Mouse (Mus musculus) liver, adult 2 months (tissue): ENCODE results near the gene Sirpa. TPM values are rescaled to one million over a fixed set of nuclear protein-coding genes. Genes with fewer than 3 reads are reported as not detected.

Experiments
- DNase-seq: peaks from one replicate; pipeline ENCODE4 v3.0.0-alpha.2; 2011; ENCODE audit warnings: low read depth, low spot score; ENCODE audit errors: extremely low read depth
- H3K27ac ChIP-seq: fragments of 200-500 bp; replicated peaks from 2 replicates; pipeline ENCODE4 v1.5.1; 2012; ENCODE audit warnings: low read depth, mild to moderate bottlenecking, control low read depth, inconsistent platforms, low read length; ENCODE audit not compliant: insufficient read depth
- H3K27me3 ChIP-seq: fragments of 200-500 bp; 2 replicates; pipeline ENCODE4 v1.6.1; 2012; ENCODE audit warnings: mild to moderate bottlenecking, moderate library complexity, low read length, inconsistent platforms; ENCODE audit not compliant: control insufficient read depth, insufficient read depth
- H3K36me3 ChIP-seq: fragments of 200-500 bp; 2 replicates; pipeline ENCODE4 v1.6.1; 2012; ENCODE audit warnings: low read length, inconsistent platforms; ENCODE audit not compliant: control insufficient read depth, insufficient read depth
- H3K4me1 ChIP-seq: fragments of 200-500 bp; 2 replicates; pipeline ENCODE4 v1.6.1; 2011; ENCODE audit warnings: low read length; ENCODE audit not compliant: control insufficient read depth, insufficient read depth
- H3K4me3 ChIP-seq: fragments of 200-500 bp; 2 replicates; pipeline ENCODE4 v1.5.1; 2011; ENCODE audit warnings: low read depth, mild to moderate bottlenecking, control low read depth, low read length, moderate library complexity; ENCODE audit not compliant: insufficient read depth
- H3K79me2 ChIP-seq: fragments of 200-500 bp; 2 replicates; pipeline ENCODE4 v1.6.1; 2012; ENCODE audit warnings: inconsistent platforms, mild to moderate bottlenecking, low read length, moderate library complexity; ENCODE audit not compliant: control insufficient read depth, insufficient read depth
- H3K9ac ChIP-seq: fragments of 200-500 bp; 2 replicates; pipeline ENCODE4 v1.6.1; 2012; ENCODE audit warnings: low read depth, mild to moderate bottlenecking, control low read depth, inconsistent platforms, low read length
- CTCF ChIP-seq: fragments of 200-500 bp; IDR thresholded peaks from 2 replicates; pipeline ENCODE4 v1.5.1; 2011; ENCODE audit warnings: low read depth, low read length, control low read depth
- POLR2A ChIP-seq: fragments of 200-500 bp; IDR thresholded peaks from 2 replicates; pipeline ENCODE4 v1.6.1; 2011; ENCODE audit warnings: low read length, control low read depth; ENCODE audit not compliant: insufficient read depth; ENCODE audit errors: extremely low read depth
- WGBS: fragments of 180-500 bp; shearing (Covaris S2); methylation state at CpG from one replicate; pipeline ENCODE4 v1.1.7; 2018; 5-methylcytosine and 5-hydroxymethylcytosine counted together
- polyA plus RNA-seq: library from polyadenylated mRNA; depleted of rRNA; stranded (reverse); fragments of >200 nt; gene quantifications from 2 replicates; pipeline ENCODE4 v1.2.3, GENCODE M21; 2012
- total RNA-seq: library from RNA; depleted of rRNA; stranded (reverse); fragments of >200 nt; gene quantifications from 2 replicates; pipeline ENCODE4 v1.2.3, GENCODE M21; 2014

Sirpa gene
- total and polyA plus RNA-seq, 2 experiments: 12.4 to 13.1 TPM

GRCm38 (mm10) chr2:129660020-129660419 is 67.4 kb downstream of the Sirpa start:
- WGBS: 48% methylated on average over 6 of the region's 6 CpGs
- TF ChIP-seq POLR2A (no peak), CTCF (no peak)
- Histone ChIP-seq H3K9ac (no peak overlapping the region), H3K36me3 (no peaks in the 10 kb centered on the region), H3K4me1 (no peaks in the 10 kb centered on the region), H3K79me2 (no peaks in the 10 kb centered on the region), H3K4me3 (no peak overlapping the region), H3K27me3 (no peaks in the 10 kb centered on the region), H3K27ac (no peak overlapping the region)
- no peak for DNase-seq

GRCm38 (mm10) chr2:129662484-129662883 is 69.8 kb downstream of the Sirpa start:
- WGBS: 76% methylated on average over 4 of the region's 4 CpGs
- no peak for DNase-seq
- no peaks in the 10 kb centered on the region for H3K27me3 ChIP-seq

GRCm38 (mm10) chr2:129671911-129672310 is 79.3 kb downstream of the Sirpa start:
- H3K36me3 ChIP-seq: no peaks in the 10 kb centered on the region
- TF ChIP-seq POLR2A (no peak), CTCF (no peak)
- H3K79me2 ChIP-seq: no peaks in the 10 kb centered on the region
- 74% methylated on average over 4 of the region's 4 CpGs for WGBS
- H3K4me3 ChIP-seq: no peak overlapping the region
- no peak overlapping the region for H3K27ac ChIP-seq
- H3K27me3 ChIP-seq: no peaks in the 10 kb centered on the region
- H3K9ac ChIP-seq: no peak overlapping the region
- no peaks in the 10 kb centered on the region for H3K4me1 ChIP-seq
- no peak for DNase-seq

More at GRCm38 (mm10) chr2:129662484-129662883, 69.8 kb downstream of the Sirpa start:
- Histone ChIP-seq H3K4me3 (no peak overlapping the region), H3K4me1 (no peaks in the 10 kb centered on the region), H3K27ac (no peak overlapping the region), H3K9ac (no peak overlapping the region), H3K79me2 (no peaks in the 10 kb centered on the region), H3K36me3 (no peaks in the 10 kb centered on the region)
- TF ChIP-seq POLR2A (no peak), CTCF (no peak)

- H3K27me3 ChIP-seq: no peaks in the 10 kb centered on the region; the same call in 1 of the 2 replicates
- no peaks in the 10 kb centered on the region for H3K4me1 ChIP-seq
Observed at GRCm38 (mm10) chr2:129674935-129675634, 82.5 kb downstream of the Sirpa start.

GRCm38 (mm10) chr2:129677664-129678063 is 85.0 kb downstream of the Sirpa start:
- TF ChIP-seq CTCF (no peak), POLR2A (no peak)
- H3K4me3 ChIP-seq: no peak overlapping the region
- H3K27ac ChIP-seq: no peak overlapping the region
- no peaks in the 10 kb centered on the region for H3K36me3 ChIP-seq
- WGBS: 83% methylated on average over 2 of the region's 2 CpGs
- no peak for DNase-seq
- no peaks in the 10 kb centered on the region for H3K79me2 ChIP-seq
- H3K4me1 ChIP-seq: no peaks in the 10 kb centered on the region
- no peak overlapping the region for H3K9ac ChIP-seq
- no peaks in the 10 kb centered on the region; the same call in 1 of the 2 replicates for H3K27me3 ChIP-seq

More at GRCm38 (mm10) chr2:129674935-129675634, 82.5 kb downstream of the Sirpa start:
- Histone ChIP-seq H3K9ac (no peak overlapping the region), H3K79me2 (no peaks in the 10 kb centered on the region), H3K27ac (no peak overlapping the region), H3K36me3 (no peaks in the 10 kb centered on the region), H3K4me3 (no peak overlapping the region)
- TF ChIP-seq POLR2A (no peak), CTCF (peak; percentile 99)
- DNase-seq: peak; percentile 42
- 31% methylated on average over 13 of the region's 13 CpGs for WGBS

GRCm38 (mm10) chr2:129679066-129679465 is 86.4 kb downstream of the Sirpa start:
- no peak overlapping the region for H3K9ac ChIP-seq
- DNase-seq: no peak
- WGBS: 62% methylated on average over 5 of the region's 5 CpGs
- no peaks in the 10 kb centered on the region; the same call in 1 of the 2 replicates for H3K27me3 ChIP-seq
- H3K79me2 ChIP-seq: no peaks in the 10 kb centered on the region
- no peaks in the 10 kb centered on the region for H3K4me1 ChIP-seq
- no peak overlapping the region for H3K27ac ChIP-seq
- H3K36me3 ChIP-seq: no peaks in the 10 kb centered on the region
- TF ChIP-seq CTCF (no peak), POLR2A (no peak)
- no peak overlapping the region for H3K4me3 ChIP-seq
